Mouse (Mus musculus) small intestine, adult 2 months (tissue): ENCODE measurements around the gene Nbea.

ENCODE experiments used
- CTCF ChIP-seq: fragments of 200-500 bp; IDR thresholded peaks from 2 replicates; pipeline ENCODE4 v1.5.1; 2012; ENCODE audit warnings: low read depth, mild to moderate bottlenecking, control low read depth, inconsistent platforms, low read length, moderate library complexity, mixed read lengths; ENCODE audit not compliant: insufficient replicate concordance, insufficient read length; ENCODE audit errors: extremely low read depth
- POLR2A ChIP-seq: fragments of 200-500 bp; IDR thresholded peaks from 2 replicates; pipeline ENCODE4 v1.6.1; 2012; ENCODE audit warnings: low read depth, mild to moderate bottlenecking, control low read depth, inconsistent platforms, low read length, moderate library complexity

DNA sequence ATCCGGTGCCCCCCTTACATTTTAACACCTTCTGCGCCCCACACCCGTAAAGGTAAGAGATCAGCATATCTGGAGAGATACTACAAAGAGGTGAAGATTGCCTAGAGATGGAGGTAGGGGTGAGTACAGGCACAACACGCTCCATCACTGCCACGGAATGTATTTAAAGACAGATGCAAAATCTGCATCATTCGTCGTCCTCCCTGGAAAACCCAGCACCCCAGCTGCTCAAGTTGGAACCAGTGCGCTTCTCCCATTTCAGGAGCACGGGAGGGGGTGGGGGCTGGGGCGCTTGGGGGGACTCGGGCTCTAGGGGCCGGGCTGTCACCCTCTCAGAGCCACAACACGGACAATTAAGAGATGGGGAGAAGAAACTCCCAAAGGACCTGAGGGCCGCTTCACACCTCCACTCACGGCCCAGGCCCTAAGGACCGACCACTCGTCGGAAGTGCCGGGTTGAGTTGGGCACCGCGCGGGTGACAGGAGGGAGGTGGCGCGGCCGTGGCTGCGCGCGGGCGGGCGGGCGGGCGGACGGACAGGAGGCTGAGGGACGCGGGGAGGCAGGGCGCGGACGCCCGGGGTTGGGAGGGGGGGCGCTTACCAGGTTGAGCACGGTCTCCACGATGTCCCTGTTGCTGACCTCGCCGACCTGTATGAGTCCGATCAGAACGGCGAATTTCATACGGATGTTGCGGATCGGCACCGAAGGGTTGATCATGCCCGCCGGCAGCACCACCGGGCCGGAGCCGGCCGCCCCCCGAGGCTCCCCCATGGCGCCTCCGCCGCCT, 936 bp downstream of the Nbea start:
- TF ChIP-seq CTCF (no peak), POLR2A (no peak)
